Mouse (Mus musculus) left cerebral cortex, postnatal 10 days (tissue): ENCODE results near the gene Cd200r3. TPM values are rescaled to one million over a fixed set of nuclear protein-coding genes. Genes with fewer than 3 reads are reported as not detected.
A peak's percentile ranks its signal among the peaks of the same experiment; 100 is the strongest.

Experiments used
- DNase-seq, 2 experiments: peaks; one replicate each; pipeline ENCODE4 v3.0.0; 2021 to 2022; ENCODE audit warnings: low spot score in 2 of 2, mixed read lengths in 1 of 2; ENCODE audit errors: extremely low spot score in 1 of 2
- intact Hi-C: fragments of 180-260 bp; cut with DNase I; formaldehyde crosslinking; loops from one replicate; pipeline ENCODE4 v1.15.1; 2025
- total RNA-seq, 2 experiments: library from RNA; stranded (reverse); gene quantifications; 2 replicates each; pipeline ENCODE4 v1.2.3; 2021

Cd200r3 gene
- total RNA-seq: not detected

DNA sequence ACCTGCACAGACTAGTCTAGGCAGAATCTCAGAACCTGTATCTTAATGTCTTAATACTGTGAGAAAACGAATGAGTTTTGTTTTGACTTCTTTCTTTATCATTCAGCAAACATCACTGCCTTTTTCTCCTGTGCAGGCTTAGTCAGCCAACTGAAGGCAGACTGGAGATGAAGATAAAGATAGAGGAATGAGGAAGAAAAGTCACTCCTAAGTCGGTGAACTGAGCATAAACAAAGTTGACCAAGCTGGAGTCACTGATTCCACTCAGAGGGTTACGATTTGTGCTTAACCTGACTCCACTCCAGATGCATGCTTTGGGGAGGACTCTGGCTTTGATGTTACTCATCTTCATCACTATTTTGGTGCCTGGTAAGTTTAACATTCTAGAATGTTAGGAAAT, at the start of gene Cd200r3:
Gene Cd200r3 (plus strand): TSS at position 211 of the 400 bp plus-strand sequence.
- DNase-seq: no peak
- intact Hi-C loops: no loop called here

DNA sequence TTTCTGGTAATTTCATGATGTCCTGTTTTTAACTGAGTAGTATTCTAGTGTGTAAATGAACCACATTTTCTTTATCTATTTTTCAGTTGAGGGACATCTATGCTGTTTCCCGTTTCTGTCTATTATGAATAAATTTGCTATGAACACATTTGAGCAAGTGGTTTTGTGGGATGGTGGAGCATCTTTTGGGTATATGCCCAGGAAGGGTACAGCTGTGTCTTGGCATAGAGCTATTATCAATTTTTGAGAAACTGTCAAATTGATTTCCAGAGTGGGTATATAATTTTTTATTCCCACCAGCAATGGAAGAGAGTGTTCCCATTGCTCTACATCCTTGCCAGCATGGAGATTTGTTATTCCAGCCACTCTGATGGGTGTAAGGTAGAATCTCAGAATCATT, 11.5 kb upstream of the Cd200r3 start:
- intact Hi-C loops: no loop called here
- no peak for DNase-seq

DNA sequence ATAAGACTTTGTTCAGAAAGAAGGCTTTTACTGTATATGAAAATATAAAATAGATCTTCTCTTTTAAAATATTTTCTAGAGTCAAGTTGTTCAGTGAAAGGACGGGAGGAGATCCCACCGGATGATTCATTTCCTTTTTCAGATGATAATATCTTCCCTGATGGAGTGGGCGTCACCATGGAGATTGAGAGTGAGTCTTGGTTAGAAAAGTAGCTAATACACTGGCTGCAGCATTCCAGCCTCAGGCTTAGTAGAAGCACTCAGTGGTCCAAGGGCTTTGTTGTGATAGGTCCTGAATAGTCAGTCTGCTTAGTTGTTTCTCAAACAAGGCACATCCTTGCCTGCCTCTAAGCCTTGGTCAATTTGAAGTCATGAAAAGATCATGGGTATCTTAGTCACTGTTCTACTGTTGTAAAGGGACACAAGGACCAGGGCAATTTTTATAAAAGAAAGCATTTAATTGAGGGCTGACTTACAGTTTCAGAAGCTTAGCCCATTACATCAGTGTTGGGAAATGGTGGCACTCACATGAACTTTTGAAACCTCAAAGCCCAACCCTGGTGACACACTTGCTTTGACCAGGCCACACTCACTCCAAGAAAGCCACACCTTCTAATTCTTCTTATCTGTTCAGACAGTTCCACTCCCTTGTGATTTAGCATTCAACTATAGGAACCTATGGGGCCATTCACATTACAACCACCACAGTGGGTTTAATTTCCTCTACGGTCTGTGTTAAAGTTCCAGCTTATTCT, 8.1 kb downstream of the Cd200r3 start:
- intact Hi-C loops: no loop called here
- no peak for DNase-seq

DNA sequence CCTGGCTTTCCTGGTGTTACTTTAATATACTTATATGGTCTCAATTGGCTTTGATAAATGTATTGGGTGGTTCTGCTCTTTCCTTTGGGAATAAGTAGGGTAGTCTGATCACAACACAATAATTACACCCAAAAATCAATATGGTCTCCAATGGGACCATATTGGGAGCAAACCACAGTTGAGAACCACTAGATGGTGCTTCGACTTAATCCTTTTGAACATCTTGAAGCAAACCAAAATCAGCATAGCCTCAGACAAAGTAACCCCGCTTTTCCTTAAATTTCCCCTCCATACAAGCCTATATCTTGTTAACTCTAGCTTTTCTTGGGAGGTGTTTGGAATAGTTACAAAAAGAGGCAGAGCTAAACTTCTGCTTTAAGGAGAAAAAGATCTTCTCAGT, 18.8 kb downstream of the Cd200r3 start:
- DNase-seq: no peak
- intact Hi-C loops: loop anchor here (5.0 kb wide), 1 partner anchor 125 kb away; no protein-coding TSS in a partner anchor

DNA sequence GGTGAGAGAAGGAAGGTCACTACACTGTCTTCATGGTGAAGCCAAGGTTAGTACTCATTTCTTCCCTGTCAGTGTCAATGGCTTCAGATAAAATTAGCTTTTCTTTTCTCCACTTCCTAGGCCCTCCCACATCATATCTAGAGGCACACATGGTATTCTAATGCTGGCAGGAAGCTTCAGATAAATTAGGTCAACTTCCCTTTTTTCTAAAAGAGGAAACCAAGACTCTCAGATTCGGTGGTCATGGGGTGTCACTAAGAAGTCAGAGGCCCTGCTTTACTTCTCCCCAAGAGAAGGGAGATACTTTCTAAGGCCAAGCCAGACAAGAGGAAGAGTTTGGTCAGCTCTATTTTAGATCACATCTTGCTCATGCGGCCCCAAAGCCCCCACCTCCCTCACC, 19.3 kb downstream of the Cd200r3 start:
- intact Hi-C loops: loop anchor here (5.0 kb wide), 1 partner anchor 125 kb away; no protein-coding TSS in a partner anchor
- DNase-seq: peak in 1 of 2 experiments; percentile 7

DNA sequence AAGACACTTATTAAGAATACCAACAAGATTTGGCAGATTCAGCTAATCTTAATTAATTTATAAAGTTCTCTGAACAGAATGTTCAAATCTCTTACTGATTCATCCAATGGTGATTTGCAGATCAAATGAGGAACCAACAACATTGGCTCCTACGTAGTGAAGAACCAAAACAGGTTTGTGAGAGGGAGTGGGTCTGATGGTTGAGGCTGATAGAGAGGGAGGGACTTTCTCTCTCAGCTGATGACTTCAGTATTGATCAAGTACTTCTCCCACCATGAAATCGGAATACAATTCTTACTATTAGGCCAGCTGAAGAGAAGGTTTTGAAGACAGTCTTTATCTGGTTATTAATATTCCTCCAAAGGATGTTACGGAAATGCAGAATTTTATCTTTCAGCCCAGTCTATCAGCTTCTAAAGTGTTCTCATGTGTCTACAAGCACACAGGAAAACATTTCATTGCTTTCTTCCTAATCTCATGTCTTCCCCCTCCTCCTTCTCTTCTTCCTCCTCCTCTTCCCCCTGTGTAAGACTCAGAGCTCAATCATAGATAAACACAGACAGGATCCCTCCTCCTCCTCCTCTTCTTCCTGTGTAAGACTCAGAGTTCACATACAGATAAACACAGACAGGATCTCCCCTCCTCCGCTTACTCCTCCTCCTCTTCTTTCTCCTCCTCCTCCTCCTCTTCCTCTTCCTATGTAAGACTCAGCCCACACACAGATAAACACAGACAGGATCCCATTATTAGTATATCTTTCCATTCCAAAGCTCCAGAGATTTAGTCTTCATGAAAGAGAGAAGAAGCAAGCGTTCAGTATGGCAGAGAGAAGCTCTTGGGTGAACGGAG, 21.3 kb downstream of the Cd200r3 start:
- intact Hi-C loops: loop anchor here (5.0 kb wide), 1 partner anchor 123 kb away; no protein-coding TSS in a partner anchor
- no peak for DNase-seq

DNA sequence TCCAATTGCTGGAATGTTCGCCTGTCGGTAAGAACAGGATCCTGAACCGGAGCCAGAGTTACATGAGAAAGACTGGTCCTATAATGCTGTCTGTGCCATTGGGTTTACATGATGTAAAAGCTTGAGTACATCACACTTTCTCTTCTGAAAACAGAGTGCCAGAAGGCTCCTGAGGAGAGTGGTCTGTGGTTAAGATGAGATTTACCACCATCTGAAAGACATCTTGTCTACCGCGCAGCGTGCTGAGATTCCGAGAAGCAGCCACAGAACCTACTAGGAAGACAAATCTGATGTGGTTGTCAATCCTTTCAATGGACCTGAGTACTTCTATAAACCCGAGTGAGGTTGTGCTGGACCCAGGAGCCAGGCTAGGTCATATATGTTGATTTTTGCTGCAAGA, 21.9 kb downstream of the Cd200r3 start:
- DNase-seq: no peak
- intact Hi-C loops: no loop called here

DNA sequence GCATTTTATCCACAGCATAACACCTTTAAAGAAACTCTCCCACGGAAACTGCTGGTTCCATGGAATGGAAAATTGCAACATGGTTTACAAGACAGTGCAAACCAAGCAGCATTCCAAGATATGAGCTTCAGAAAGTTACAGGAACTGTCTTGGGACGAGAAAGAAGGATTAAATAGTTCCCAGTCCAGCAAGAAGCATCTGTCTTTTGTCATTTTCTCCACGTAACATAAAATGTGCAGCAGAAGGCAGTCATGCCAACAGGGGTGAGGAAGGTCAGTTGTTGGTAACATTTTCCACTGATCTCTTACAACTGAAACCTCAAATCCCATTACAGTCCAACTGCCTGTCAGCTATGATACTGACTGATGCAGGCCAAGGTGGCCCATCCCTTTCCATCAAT, 22.4 kb downstream of the Cd200r3 start:
- DNase-seq: no peak
- intact Hi-C loops: no loop called here

DNA sequence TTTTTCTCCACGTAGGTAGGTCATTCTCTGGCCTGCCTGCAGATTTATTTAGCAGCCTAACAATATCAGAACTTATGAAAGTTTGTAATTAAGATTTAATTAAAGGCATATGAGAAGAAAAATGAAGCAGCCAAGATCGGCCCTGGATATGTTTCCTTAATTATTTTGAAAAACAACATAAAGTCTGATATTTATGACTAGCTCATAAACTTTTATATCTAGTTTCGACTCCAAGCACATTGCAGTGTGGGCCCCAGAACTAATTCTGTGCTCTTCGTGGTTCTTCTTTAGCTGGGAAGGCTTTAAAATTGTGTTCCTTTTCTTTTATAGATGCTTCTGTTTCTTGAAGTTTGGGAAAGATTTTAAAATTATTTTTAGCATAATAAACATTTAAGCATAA, 23.4 kb downstream of the Cd200r3 start:
- intact Hi-C loops: no loop called here

DNA sequence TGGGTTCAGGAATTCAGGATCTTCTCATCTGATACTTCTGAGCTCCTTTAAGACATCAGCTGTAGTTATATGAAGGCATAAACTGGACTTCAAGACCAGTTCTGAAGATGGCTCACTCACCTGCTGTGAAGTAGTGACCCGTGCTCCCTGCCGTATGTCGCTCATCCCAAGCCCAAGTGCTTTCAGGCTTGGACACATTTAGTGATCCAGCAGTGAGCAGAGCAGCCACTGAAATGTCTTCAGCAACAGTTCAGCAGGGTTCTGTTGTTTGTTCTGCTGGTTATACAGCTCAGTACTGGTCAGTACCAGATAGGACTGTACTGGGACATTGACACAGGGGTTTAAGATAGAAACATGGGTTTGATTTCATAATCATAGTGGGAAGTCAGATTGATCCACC, 24.6 kb downstream of the Cd200r3 start:
- no peak for DNase-seq
- intact Hi-C loops: no loop called here

More for the DNA sequence above, 23.4 kb downstream of the Cd200r3 start:
- DNase-seq: no peak

DNA sequence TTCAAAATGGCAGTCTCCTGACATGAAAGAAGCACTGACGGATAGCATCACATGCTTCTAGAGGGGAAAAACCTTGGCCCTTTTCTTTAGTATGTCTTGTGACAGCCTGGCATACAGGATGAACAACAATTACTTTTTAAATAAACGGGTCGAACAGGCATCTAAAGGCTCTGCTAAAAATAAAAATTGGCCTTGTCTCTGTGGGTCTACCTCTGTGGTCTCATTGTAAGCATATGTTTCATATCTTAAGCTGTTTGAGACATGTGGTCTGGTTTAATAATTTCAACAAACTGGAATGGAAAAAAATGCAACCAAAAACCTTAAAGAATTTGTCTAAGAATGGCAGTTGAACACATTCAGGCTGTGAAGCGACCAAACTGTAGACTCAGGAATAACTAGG, 27.4 kb downstream of the Cd200r3 start:
- no peak for DNase-seq
- intact Hi-C loops: no loop called here

DNA sequence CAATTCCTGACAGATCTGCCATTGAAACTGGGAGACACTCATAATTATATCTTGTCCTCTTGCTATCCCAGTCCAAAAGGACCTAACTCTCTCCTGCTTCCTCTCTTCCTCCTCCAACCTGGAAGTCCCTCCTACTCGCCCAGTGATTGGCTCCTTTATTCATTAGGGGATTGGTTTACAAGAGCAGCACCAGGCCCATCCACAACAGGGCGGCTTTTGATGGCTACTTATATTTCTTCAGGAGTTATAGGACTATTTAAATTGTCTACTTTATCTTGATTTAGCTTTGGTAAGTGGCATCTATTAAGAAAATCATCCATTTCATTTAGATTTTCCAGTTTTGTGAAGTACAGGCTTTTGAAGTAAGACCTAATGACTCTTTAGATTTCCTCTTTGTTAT, 30.6 kb downstream of the Cd200r3 start:
- no peak for DNase-seq
- intact Hi-C loops: no loop called here

DNA sequence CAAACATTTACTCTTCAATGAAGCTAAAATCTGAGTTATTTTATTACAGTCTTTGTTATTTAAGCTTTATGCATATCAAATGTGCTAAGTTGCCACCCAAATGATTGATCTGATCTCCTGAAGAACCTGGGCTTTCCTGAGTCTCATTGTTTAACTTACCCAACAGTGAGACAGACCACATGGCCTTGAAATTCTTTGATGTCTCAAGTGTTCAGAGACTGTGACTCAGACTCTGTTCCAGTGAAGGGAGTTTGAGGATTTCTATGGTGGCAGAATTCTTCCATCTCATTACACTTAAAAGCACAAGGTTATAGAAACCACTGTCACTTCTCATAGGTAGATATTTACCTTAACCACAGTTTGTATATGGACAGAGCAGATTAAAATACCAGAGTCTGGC, 32.6 kb downstream of the Cd200r3 start:
- intact Hi-C loops: no loop called here
- no peak for DNase-seq

DNA sequence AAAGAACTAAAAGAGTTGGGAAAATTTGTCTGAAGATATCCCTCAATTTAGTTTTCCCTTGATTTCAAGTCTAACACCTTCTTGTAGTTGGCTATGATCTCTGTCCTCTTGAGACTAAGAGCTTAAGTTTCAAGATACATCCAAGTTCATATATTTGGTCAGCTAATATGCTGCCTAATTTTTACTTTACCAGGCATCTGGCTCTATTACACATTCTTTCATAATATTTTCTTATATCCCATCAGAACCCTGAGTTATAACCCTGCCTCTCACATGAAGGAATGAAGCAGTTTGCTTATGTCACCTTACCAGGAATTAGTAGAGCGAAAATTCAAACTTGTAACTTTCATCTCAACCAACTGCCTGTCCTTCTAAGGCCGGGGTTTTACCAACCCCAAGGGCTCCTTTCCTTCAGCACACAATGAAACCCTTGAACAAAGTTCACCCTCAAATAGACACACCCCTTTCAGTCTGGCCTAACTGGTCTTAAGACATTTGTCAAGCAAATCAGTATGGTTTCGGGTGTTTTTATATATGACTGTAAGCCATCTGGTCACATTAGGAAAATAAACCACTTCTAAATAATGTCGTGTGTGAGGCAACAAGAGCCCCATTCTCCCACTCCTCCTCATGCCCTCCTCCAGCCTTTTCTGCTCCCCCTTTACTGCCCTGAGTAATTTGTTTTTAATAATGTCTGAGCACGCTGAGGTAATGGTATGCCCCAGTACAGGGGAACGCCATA, 33.6 kb downstream of the Cd200r3 start:
- intact Hi-C loops: no loop called here
- no peak for DNase-seq

DNA sequence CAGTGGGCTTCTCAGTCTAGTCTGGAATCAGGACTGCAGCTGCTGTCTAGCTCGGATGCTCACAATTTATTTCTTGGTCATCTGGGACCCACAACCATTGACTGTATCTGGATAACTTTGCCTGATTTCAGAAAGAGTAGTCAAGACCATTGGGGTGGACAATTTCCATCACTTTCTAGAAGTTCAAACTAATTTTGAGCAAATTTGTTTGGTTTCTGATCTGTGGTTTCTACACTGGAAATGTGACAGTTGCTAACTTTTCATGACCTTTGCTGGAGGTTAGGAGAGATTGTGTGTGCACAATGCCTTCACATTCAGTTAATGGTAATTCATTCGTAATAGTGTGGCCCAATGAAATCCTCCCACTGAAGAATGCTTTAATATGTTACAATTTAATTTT, 34.7 kb downstream of the Cd200r3 start:
- DNase-seq: no peak
- intact Hi-C loops: no loop called here

DNA sequence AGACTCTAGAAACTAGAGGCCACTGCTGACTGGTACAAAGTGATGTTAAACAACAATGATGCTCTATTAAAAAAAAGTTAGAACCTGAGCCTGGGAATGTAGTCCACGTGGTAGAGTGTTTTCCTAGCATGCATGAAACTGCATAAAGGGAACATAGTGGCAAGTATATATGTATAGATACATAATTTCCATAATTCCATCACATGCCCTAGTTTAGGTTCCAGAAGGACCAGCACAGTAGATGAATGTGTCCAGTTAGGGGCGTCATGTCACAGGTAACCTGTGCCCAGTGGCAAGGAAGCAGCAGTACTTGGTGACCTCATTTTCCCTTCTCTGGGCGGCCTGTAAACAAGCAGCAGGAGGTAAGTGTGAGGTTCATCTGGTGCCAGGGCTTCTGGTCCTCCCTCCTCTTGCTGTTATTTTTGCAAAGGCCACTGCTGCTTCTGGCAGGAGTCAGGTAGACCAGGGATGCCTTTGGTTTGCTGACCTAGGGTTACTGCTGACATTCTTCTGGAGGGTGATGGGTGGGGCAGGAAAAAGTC, 35.9 kb downstream of the Cd200r3 start:
- DNase-seq: no peak
- intact Hi-C loops: no loop called here

DNA sequence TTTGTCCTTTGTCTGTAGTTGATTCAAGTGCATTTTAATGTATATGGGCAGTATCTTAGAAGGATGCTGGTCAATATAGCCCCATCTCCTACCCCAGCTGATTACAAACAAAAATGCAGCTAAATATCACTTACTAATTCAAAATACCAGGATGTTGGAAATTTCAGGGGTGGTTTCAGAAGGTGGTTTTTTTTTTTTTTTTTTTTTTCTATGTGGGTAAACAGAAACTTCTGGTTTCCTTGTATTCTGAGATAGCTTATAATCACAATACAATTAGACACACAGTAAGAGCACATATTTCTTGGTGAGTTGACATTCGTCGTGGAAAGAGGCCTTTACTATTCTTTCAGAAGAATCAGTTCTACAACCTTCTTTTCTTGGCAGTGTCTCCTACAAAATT, 39.5 kb downstream of the Cd200r3 start:
- DNase-seq: no peak
- intact Hi-C loops: no loop called here

DNA sequence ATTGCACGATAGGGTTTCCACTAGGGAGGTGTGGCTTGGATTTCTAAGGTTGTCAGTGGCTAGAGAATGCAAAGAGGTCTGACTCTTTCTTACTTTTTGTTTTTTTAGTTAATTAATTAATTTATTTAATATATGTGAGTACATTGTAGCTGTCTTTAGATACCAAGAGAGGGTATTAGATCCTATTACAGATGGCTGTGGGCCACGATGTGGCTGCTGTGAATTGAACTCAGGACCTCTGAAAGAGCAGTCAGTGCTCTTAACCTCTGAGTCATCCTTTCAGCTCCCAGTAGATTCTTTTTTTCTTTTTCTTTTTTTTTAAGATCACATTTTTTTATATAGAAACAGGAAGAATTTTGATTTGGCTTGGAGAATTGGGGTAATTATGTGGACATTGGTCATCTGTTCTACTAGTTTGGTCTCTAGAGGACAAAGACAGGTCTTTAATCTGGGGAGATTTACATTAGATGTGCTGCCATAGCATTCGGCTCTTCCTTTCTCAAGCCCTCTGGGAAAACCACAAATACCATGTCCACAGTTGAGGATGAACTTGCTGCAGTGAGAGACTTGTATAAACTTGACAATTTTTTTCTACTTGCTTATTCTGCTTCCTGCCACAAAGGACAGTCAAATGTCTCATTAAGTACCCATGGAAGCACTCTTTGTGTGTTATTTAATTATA, 40.0 kb downstream of the Cd200r3 start:
- DNase-seq: no peak
- intact Hi-C loops: no loop called here

DNA sequence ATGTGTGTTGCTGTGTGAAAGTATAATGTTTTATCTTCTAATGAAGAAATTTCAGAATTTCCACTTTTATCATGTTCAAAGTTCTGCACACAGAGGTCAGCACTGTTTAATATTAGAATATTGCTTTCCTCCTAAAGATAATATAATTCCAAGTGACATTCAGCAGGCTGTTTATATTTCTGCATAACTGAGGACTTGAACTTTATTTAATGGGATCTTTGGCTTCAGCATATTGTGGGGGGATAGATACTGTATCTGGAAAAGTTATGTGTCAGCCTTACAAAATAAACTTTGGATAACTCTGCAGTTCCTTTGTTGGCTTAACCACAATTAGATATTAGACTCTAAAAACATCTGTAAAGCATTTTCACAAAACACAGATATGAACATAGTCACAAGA, 40.6 kb downstream of the Cd200r3 start:
- intact Hi-C loops: no loop called here
- no peak for DNase-seq
